8 mouse cellular contexts compared by ENCODE assay signal in genomic region chr7:45437521-45438276, GRCm38 (mm10). TPM values are rescaled to one million over a fixed set of nuclear protein-coding genes. Genes with fewer than 3 reads are reported as not detected.
DNase-seq lines count a peak whose midpoint lies in the region; ATAC-seq and TF ChIP-seq lines count a peak whose summit lies in the region.

Gene Ruvbl2, minus strand, starts transcription at chr7:45438096.

- H3K27me3 ChIP-seq in hindbrain, postnatal 0 days (ENCODE audit: insufficient read depth, low read length) = no peaks in the 10 kb centered on the region
- H3K27me3 ChIP-seq in limb, embryonic 10.5 days (ENCODE audit: low read depth, poor library complexity, severe bottlenecking) = no peaks in the 10 kb centered on the region
- H3K27me3 ChIP-seq in midbrain, embryonic 10.5 days (ENCODE audit: low read depth, poor library complexity, severe bottlenecking) = no peaks in the 10 kb centered on the region

- H3K9me3 ChIP-seq in hindbrain, postnatal 0 days (ENCODE audit: low read length) = no peaks in the 10 kb centered on the region
- no peaks in the 10 kb centered on the region for H3K9me3 ChIP-seq in limb, embryonic 10.5 days (replicated peaks)
- no peaks in the 10 kb centered on the region for H3K9me3 ChIP-seq in midbrain, embryonic 10.5 days (replicated peaks)

- peaks cover 17% of the 10 kb centered on the region for H3K4me1 ChIP-seq in hindbrain, postnatal 0 days (ENCODE audit: insufficient read depth, low read length)
- peaks cover 48% of the 10 kb centered on the region for H3K4me1 ChIP-seq in limb, embryonic 10.5 days
- H3K4me1 ChIP-seq in midbrain, embryonic 10.5 days = peaks cover 46% of the 10 kb centered on the region

- peak; percentile 19; the same call in 1 of the 2 replicates for TF ChIP-seq CTCF in hindbrain, postnatal 0 days (IDR thresholded peaks at IDR 0.05; ENCODE audit: low read depth)

- peaks cover 5% of the 10 kb centered on the region for H3K36me3 ChIP-seq in hindbrain, postnatal 0 days (ENCODE audit: insufficient read depth, low read length)
- H3K36me3 ChIP-seq in limb, embryonic 10.5 days = peaks cover 34% of the 10 kb centered on the region
- H3K36me3 ChIP-seq in midbrain, embryonic 10.5 days = peaks cover 41% of the 10 kb centered on the region

- DNase-seq in embryo, embryonic 10 days (ENCODE audit: low spot score) = peak; percentile 61
- DNase-seq in embryo, embryonic 9.5 days (ENCODE audit: extremely low spot score) = no peak
- DNase-seq in adrenal gland, postnatal 4 days (ENCODE audit: low spot score in 2 of 2) = no peak
- no peak for DNase-seq in gastrocnemius, postnatal 10 days
- no peak for DNase-seq in hindbrain, postnatal 0 days (ENCODE audit: low spot score)
- DNase-seq in limb, embryonic 10.5 days (ENCODE audit: low spot score) = peak; percentile 57
- DNase-seq in midbrain, embryonic 10.5 days (ENCODE audit: low spot score) = no peak
- DNase-seq in spleen, postnatal 36 days (ENCODE audit: low spot score in 2 of 2) = no peak

- H3K4me3 ChIP-seq in hindbrain, postnatal 0 days (ENCODE audit: low read length) = no peak within 1 kb of the TSS
- H3K4me3 ChIP-seq in limb, embryonic 10.5 days = peak within 1 kb of the TSS; percentile 35
- peak within 1 kb of the TSS; percentile 3; the same call in 1 of the 2 replicates for H3K4me3 ChIP-seq in midbrain, embryonic 10.5 days

- no peak within 1 kb of the TSS for H3K27ac ChIP-seq in hindbrain, postnatal 0 days
- H3K27ac ChIP-seq in limb, embryonic 10.5 days = peak within 1 kb of the TSS; percentile 75
- H3K27ac ChIP-seq in midbrain, embryonic 10.5 days (replicated peaks) = no peak within 1 kb of the TSS

- 0 out of 2 replicates have a peak within 1 kb of the TSS, but pooled peaks have one; percentile 2 for H3K9ac ChIP-seq in hindbrain, postnatal 0 days (replicated peaks; ENCODE audit: low read length)

- no peak for ATAC-seq in hindbrain, postnatal 0 days

- peak within 1 kb of the TSS; percentile 21; the same call in 1 of the 2 replicates for H3K4me2 ChIP-seq in hindbrain, postnatal 0 days (ENCODE audit: low read depth, low read length)

- 32% methylated on average over 19 of the region's 19 CpGs for WGBS in hindbrain, postnatal 0 days
- WGBS in limb, embryonic 10.5 days = 13% methylated on average over 19 of the region's 19 CpGs
- WGBS in midbrain, embryonic 10.5 days = 18% methylated on average over 19 of the region's 19 CpGs

RNA-seq across cellular contexts. Expression of gene Ruvbl2, which starts in this region (rescaled TPM):
- 10 to 100 TPM; 56.5 to 65.0 TPM for total RNA-seq in adrenal gland, postnatal 4 days (2021)
- 10 to 100 TPM; 29.4 to 36.9 TPM for total RNA-seq in gastrocnemius, postnatal 10 days (2021)
- 147 and 161 TPM in 2 replicates for total RNA-seq in hindbrain, postnatal 0 days (2014; rRNA removed)
- 82.9 and 88.9 TPM in 2 replicates for polyA plus RNA-seq in hindbrain, postnatal 0 days (2015; fragmentation: Nextera tagmentation; extraction: Ambion mirVana)
- polyA plus RNA-seq in limb, embryonic 10.5 days (2016; fragmentation: Nextera tagmentation; extraction: Ambion mirVana) = 228 and 283 TPM in 2 replicates
- polyA plus RNA-seq in midbrain, embryonic 10.5 days (2016; fragmentation: Nextera tagmentation; extraction: Ambion mirVana) = 202 and 222 TPM in 2 replicates

Comparison
In these comparisons a context has a peak if more than half of its experiments do, and no peak if none do; other contexts are left out.
1. DNase-seq: peak in embryo, embryonic 10 days (single experiment) and limb, embryonic 10.5 days (single experiment); none in embryo, embryonic 9.5 days (single experiment), adrenal gland, postnatal 4 days (0 of 2), gastrocnemius, postnatal 10 days (single experiment), hindbrain, postnatal 0 days (single experiment), midbrain, embryonic 10.5 days (single experiment) and spleen, postnatal 36 days (0 of 2).